Mouse (Mus musculus): ENCODE results near the gene Zfp174.

Gene Zfp174

DNA sequence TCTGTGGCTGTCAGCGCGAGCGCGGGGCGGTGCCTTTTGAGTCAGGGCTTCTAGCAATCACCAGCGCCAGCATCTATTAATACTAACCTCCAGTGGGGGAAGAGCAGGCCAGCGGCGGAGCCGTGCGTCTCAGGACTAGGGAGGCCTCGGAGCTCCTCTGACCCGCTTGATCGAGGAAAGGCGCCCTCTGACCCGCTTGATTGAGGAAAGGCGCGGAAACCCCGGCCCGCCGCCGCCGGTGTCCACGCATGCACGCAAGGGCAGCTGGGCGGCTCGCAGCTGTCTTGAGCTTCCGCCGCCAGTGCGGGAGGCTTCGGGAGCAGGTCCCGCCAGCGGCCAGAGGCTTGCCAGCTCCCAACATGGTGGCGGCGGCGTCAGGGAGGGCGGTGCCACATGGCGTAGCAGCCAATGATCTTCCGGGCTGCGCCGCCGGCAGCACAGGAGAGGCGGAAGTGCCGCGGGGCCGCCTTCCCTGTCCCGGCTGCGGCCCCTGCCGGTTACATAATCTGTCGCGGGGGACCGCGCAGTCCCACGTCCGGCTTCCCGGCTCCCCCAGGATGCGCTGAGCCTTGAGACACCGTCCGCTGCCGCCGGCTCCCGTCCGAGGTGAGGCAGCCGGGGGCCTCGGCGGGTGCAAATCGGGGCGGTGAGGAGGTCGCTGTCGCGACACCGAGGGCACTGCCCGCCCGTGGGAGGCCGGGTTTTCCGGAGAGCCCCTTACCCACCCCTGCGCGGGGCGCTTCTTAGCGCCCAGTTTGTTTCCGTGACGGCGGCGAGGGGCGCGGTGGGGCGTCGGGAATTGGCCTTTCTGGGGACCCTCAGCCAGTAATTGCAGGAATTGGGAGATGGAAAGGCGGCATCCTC is 37.4 kb downstream of the Zfp174 start, which contains the start of the genes Zfp597 and Gm20695:
Gene Zfp597, minus strand, starts transcription at position 361 of the 864 bp plus-strand sequence.
Gene Gm20695, plus strand, starts transcription at position 448 of the 864 bp plus-strand sequence.
- in situ Hi-C loops (cut with MboI, MseI): loop anchor here (5.0 kb wide), 1 partner anchor 142 kb away; the partner anchor contains the start of gene Zfp263

DNA sequence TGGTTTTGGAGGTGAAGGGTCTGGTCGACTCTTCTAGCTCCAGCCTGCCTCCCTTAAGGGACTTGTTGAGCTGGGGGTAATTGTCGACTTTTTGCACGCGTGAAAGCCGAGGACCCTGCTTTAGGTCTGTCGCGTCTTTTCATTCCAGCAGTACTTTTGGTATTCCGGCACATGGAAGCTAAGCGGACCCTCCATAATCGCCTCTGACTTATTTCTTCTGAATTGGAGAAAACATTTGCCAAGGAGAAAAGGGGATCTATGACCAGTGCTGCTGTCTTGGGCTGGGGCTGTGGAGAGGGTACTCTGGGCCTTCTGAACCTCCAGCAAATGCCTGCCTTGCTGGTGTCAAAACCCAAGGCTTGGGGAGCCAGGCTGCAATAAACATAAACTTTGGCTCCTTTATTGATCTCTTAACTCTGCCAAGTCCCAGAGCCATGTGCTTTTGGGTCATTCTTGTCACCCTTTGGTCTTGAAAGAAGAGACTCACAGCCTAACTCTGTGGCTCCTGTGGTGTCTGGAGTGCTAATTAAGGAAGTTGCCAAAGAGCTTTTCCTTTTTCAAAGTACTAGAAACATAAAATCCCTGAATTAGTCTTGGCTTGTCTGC is 38.1 kb downstream of the Zfp174 start:
- in situ Hi-C loops (cut with MboI, MseI): no loop called here

DNA sequence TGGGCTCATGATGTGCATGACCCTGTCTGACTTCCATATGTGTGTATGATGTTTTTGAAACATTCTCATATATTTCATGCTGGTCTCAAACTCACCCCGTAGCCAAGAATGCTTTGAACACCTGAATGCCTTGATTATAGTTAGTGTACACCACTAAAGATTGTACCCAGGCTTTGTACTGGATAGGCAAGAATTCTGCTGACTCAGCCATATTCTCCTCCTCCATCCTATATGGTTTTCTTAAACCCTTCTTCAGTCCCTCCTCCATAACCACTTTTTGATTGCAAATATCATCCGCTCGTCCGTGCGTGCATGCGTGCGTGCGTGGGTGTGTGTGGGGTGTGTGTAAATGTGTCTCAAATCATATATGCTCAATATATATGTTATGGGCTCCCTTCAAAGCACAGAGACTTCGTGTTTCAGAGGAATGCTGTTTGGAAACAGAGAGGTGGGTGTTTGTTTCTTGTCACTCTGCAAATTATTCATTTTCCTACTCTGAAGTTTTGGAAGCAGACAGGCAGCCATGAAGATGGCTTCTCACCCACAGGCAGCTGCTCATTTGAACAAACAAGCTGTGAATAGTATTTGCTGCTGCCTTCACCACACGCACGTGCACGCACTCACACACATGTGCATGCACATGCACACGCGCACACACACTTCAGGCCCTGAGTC is 44.7 kb downstream of the Zfp174 start:
- in situ Hi-C loops (cut with MboI, MseI): no loop called here

DNA sequence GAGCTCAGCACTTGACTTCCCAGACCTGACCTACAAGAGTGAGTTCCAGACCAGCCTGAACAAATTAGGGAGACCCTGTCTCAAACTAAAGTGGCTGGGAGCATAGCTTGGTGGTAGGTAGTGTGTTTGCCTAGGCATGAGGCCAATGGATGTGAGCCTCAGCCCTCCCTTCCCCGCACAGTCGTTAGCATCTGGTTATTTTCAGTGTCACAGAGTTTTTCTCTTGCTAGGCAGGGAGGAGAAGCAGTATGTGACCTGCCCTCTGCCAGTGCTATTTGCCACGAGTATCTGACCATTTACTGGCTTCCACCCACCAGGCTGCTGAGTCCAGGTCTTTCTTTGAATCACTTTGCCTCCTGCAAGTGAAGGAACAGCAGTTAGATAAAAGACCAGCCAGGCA is 46.7 kb downstream of the Zfp174 start:
- in situ Hi-C loops (cut with MboI, MseI): no loop called here

DNA sequence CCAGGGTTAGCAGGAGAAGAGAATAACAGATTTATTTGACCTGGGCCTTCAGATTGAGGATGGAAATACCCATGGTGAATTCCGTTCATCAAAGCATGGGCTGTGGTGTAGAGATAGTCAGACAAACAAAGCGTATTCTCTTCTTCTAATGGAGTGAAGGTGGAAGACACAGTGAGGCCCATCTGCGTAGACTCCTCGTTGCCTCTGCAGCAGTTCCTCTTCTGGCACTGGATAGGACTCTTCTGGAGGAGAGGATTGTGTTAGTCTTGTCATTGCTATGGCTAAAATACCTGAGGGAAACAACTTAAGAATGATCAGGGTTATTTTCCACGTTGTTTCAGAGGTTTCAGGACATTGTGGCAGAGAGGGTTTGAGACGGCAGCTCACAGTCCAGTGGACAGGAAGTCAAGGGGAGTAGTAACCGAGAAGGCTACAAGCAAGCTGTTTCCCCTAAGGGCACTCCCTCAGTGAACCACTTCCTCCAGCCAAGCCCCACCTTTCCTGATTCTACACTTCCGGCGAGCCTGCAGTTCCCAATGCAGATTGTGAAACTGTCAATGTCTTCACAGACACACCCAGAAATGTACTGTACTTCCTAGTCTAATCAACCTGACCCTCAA is 48.2 kb downstream of the Zfp174 start:
- in situ Hi-C loops (cut with MboI, MseI): no loop called here

DNA sequence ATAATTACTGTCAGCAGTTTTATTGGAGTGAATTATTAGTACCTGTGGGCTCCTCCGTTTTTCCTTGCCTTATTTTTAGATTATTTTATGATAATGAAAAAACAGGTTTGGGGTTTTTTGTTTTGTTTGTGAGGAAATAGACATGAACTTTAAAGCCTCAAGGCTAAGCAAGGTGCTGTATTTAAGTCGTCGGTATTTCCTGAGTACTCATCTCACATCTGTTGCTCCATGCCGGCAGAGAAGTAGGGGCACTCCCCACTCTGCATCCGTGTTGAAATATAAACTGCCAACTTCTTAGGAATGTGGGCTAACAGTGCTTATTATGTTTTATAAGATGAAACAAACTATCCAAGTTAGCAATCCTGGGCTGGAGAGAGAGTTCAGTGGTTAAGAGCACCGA is 49.0 kb downstream of the Zfp174 start:
- in situ Hi-C loops (cut with MboI, MseI): no loop called here

DNA sequence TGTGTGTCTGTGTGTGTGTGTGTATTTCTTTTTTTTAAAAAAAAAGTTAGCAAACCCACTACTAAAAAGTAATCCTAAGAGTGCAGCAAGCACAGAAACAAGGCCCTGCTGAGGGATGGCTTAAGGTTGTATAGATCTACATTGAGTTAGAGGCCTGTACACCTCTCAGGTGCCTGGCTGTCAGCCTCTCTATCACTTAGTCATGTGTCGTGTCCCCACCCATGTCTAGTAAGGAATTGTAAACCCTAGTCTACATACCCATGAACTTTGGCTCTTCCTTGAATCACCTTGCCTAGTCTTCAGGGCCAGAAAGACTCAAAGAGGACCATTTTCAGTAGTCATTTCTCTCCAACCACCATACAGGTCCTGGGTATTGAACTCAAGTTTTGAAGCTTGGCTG is 49.5 kb downstream of the Zfp174 start:
- in situ Hi-C loops (cut with MboI, MseI): no loop called here

DNA sequence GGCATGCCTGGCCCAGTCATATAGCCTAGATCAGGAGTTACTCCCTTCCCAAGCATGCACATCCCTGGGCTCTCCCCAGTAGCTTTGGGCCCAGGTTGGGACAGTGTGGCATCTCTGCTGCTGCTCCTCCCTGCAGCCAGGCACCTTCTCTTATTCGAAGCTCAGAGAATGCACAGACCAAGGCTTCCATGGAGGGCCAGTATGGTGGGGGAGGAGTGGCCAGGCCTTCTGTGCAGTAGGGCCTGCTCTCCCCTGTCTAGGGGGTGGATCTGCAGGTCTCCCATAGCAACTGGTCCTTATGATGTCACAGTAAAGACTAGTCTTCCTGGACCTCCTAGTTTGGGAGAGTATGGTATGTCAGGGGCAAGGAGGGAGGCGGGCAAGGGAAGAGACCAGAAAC is 60.4 kb downstream of the Zfp174 start:
- in situ Hi-C loops (cut with MboI, MseI): loop anchor here (5.0 kb wide), 2 partner anchors 60 to 95 kb away; partner anchors contain the start of genes Slx4 and Zfp174
